Mouse (Mus musculus) liver, postnatal 0 days (tissue): ENCODE measurements at regions not wholly inside any gene's neighbourhood (a gene's known extent, or its start where the extent isn't known, plus 50 kb on each side); places are given as distances from the start of the nearest gene placed in this dataset.

Source experiments
- CTCF ChIP-seq: sonication (generic); IDR thresholded peaks from 2 replicates; pipeline ENCODE4 v1.5.1; 2016; ENCODE audit warnings: antibody characterized with exemption, low read depth
- EP300 ChIP-seq: IDR thresholded peaks from 2 replicates; pipeline ENCODE4 v1.6.1; 2016; ENCODE audit warnings: antibody characterized with exemption, low read depth, mild to moderate bottlenecking

DNA sequence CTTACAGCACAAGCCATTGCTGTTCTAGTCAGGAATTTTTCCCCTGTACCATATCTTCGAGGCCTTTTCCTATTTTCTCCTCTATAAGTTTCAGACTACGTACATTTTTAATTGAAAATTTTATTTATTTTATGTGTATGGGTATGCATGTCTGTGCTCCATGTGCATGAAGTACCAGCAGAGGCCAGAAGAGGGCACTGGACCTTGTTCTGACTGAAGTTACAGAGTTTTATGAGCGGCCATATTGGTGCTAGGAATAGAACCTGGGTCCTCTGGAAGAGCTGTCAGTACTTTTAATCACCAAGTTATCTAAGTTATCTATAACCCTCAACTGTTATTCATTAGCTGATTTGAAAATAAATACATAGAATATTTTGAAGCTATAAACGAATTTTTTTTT is 108.5 kb downstream of the Kcnrg start:
- peak; percentile 28; the same call in 1 of the 2 replicates for TF ChIP-seq CTCF
- no peak for TF ChIP-seq EP300
